Mouse (Mus musculus) layer of hippocampus, adult 8-10 months (tissue): ENCODE results near the gene Prl2c2. TPM values are rescaled to one million over a fixed set of nuclear protein-coding genes. Genes with fewer than 3 reads are reported as not detected.
"Not testable (repeated sequence)": the region's sequence is repeated elsewhere in the genome, so short reads cannot be mapped to it uniquely, and the experiment has no call there.

Experiments
- DNase-seq, 2 experiments: peaks; one replicate each; pipeline ENCODE4 v3.0.0; 2022; ENCODE audit warnings: low spot score in 2 of 2
- total RNA-seq, 4 experiments: library from RNA; stranded (reverse); gene quantifications; 2 replicates each; pipeline ENCODE4 v1.2.4; 2022

Gene Prl2c2
- not detected for total RNA-seq

DNA sequence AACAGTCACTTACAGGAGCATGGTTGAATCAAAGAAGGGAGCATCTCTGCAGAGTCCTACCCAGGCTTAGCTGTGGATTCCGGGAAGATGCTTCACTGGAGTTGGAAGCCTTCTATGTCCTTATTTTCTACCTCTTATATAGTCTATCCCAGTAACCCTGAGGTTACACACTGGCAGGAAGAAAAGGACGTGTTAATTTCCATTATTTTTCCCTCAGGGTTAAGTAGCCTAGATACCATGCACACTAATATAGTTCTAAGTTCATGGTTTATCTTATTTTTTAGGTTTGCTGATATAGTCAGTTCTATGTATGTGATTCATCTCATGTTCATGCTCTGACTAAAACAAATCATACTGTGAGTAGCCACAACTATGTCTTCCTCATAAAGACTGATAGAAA lies at the start of gene Prl2c2:
Gene Prl2c2, minus strand, starts transcription at position 101 of the 400 bp plus-strand sequence.
- DNase-seq, result not testable (repeated sequence)

DNA sequence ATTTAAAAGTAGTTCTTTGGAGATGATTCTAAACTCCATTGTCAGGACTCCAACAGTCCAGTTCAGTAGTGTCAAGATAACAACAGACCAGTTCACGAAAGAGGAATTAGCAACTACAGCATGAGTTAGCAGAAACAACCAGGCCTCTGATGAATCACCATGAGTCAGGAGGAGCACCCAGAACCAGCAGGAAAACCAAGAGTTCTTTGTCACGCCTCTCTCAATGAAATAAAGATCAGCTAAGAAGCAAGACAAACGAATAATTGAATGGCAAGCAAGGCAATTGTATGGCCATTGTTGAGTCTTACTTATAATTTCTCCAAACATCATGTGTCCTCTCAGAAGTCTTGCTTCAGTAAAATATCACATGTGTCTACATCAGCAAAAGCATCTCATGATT lies 20.7 kb upstream of the Prl2c2 start:
- not testable (repeated sequence) for DNase-seq

DNA sequence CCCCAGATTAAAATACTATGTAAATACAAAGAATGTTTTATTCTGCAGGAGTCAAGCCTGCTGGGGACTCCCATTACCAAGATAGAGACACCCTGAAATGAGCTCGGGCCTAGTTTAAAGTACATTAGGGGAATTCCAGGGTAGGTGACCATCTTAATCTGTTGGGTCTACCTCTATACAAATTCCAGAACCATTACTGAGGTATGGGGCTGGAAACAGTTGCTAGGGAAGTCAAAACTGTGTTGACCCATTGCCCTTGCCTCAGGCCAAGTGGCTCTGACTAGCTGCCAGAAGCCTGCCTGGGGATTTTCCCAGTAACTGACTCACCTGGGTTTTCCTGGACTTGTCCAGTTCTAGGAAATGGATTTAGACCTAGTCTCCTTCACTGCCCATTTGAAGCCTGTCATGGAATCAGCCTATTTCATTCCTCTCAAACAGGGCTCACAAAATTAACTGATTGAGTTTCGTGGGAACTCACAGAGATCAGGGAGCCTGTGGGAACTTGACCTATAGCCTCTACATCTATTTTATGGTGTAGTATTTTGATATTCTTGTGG lies 8.9 kb upstream of the Prl2c2 start:
- not testable (repeated sequence) for DNase-seq

Other genes starting within 250 kb of the Prl2c2 start
- gene Prl2c3, start 205.3 kb downstream of the Prl2c2 start, total RNA-seq, result not detected
- gene Prl2c5, start 177.3 kb upstream of the Prl2c2 start, total RNA-seq, result not detected